Mouse (Mus musculus) ES-Bruce4 (cell line): ENCODE measurements around the gene Pde4dip.

Experiments
- CTCF ChIP-seq: IDR thresholded peaks from one replicate; pipeline ENCODE4 v1.8.1; 2011; ENCODE audit warnings: low read depth, low read length
- EP300 ChIP-seq: IDR thresholded peaks from 2 replicates; pipeline ENCODE4 v1.6.1; 2011; ENCODE audit warnings: low read depth, low read length; ENCODE audit not compliant: insufficient read depth

- TF ChIP-seq EP300 = no peak
- no peak for TF ChIP-seq CTCF
Observed at GRCm38 (mm10) chr3:97730624-97731023, 157.9 kb downstream of the Pde4dip start.
